Mouse (Mus musculus) ZHBTc4 (cell line): Measurements from ENCODE around the gene Gm20388.

Experiments
- DNase-seq: peaks from one replicate; pipeline ENCODE4 v3.0.0-alpha.2; 2011; ENCODE audit warnings: low read depth, low spot score

Gm20388 gene

GRCm38 (mm10) chr8:121085011-121085410 is 1174.4 kb downstream of the Gm20388 start:
- peak; percentile 61 for DNase-seq

GRCm38 (mm10) chr8:121085561-121085960 is 1174.9 kb downstream of the Gm20388 start:
- no peak for DNase-seq

GRCm38 (mm10) chr8:121086004-121086900 is 1175.6 kb downstream of the Gm20388 start:
- DNase-seq: no peak

- DNase-seq: no peak
These were observed 1177.6 kb downstream of the Gm20388 start for GRCm38 (mm10) chr8:121088281-121088680.

- no peak for DNase-seq
These were observed 1178.4 kb downstream of the Gm20388 start for GRCm38 (mm10) chr8:121088871-121089630.

GRCm38 (mm10) chr8:121089631-121090380 is 1179.2 kb downstream of the Gm20388 start:
- DNase-seq: peak; percentile 52

GRCm38 (mm10) chr8:121090716-121091115 is 1180.1 kb downstream of the Gm20388 start:
- no peak for DNase-seq

- DNase-seq: no peak
These were observed 1181.5 kb downstream of the Gm20388 start for GRCm38 (mm10) chr8:121092141-121092540.

GRCm38 (mm10) chr8:121092627-121093026 is 1182.0 kb downstream of the Gm20388 start:
- DNase-seq: peak; percentile 87

- DNase-seq: no peak
These were observed 1182.9 kb downstream of the Gm20388 start for GRCm38 (mm10) chr8:121093496-121093895.

- DNase-seq: peak; percentile 86
These were observed 1193.6 kb downstream of the Gm20388 start for GRCm38 (mm10) chr8:121104049-121104818.

GRCm38 (mm10) chr8:121107668-121108656 is 1197.3 kb downstream of the Gm20388 start, which contains the start of gene Mthfsd:
Gene Mthfsd, minus strand, starts transcription at chr8:121108392.
- peak; percentile 97 for DNase-seq

- no peak for DNase-seq
These were observed 1198.0 kb downstream of the Gm20388 start for GRCm38 (mm10) chr8:121108657-121109056.

GRCm38 (mm10) chr8:121111145-121111907 is 1200.7 kb downstream of the Gm20388 start:
- DNase-seq: no peak

GRCm38 (mm10) chr8:121113261-121113660 is 1202.6 kb downstream of the Gm20388 start:
- peak; percentile 95 for DNase-seq

GRCm38 (mm10) chr8:121115136-121115535 is 1204.5 kb downstream of the Gm20388 start:
- DNase-seq: no peak

GRCm38 (mm10) chr8:121115948-121116347 is 1205.3 kb downstream of the Gm20388 start, which contains the start of gene Foxc2:
Gene Foxc2, plus strand, starts transcription at chr8:121116171.
- peak; percentile 95 for DNase-seq

GRCm38 (mm10) chr8:121116591-121117185 is 1206.0 kb downstream of the Gm20388 start:
- DNase-seq: peak; percentile 77
